ENCODE assay signal across 17 mouse cellular contexts in the genomic region with DNA sequence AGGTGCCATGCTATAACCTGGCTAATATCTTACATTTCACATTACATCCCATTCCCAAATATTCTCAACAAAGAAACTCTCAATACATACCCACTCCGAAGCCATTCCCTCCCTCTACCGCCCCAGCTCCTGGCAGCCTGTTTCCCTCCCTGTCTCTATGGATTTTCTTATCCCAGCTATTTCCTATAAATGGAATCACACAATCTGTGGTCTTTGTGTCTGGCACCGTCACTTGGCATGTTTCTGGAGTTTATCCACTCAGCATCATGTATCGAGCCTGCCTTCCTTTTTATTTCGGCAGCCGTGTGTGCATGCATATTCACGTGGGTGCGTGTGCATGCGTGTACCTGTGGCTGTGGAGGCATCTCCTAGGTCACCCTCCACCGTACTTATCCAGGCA. TPM values are rescaled to one million over a fixed set of nuclear protein-coding genes. Genes with fewer than 3 reads are reported as not detected.
A peak's percentile ranks its signal among the peaks of the same experiment; 100 is the strongest.
DNase-seq lines count a peak whose midpoint lies in the region; ATAC-seq lines count a peak whose summit lies in the region.
"Had no signal": no experiment of that assay in that cellular context is flagged by ENCODE, and none has a peak within 500 bp of the region (broad histone marks: within the 10 kb centered on the region; RNA-seq: fewer than 3 reads in every experiment).

No protein-coding gene starts in this region.

- peak; percentile 51 to 70 for DNase-seq in left cerebral cortex, postnatal 14 days (ENCODE audit: low spot score in 2 of 2)
- DNase-seq in left cerebral cortex, postnatal 4 days = no peak
- peak; percentile 22 to 61 for DNase-seq in frontal cortex, postnatal 36 days (ENCODE audit: low spot score in 2 of 2)
- DNase-seq in layer of hippocampus, postnatal 10 days (ENCODE audit: low spot score in 2 of 2) = peak; percentile 23 to 34
- peak; percentile 53 for DNase-seq in right cerebral cortex, postnatal 4 days
- no peak for DNase-seq in heart, postnatal 36 days
- DNase-seq: B cell, adult 2 months; cerebellum, postnatal 10 days; gastrocnemius, postnatal 36 days; kidney, adult 11 months; liver, embryonic 13.5 days; lung, embryonic 14.5 days; lung, postnatal 4 days; thymus, adult 2 months had no signal

- intact Hi-C loops in left cerebral cortex, postnatal 14 days (cut with DNase I) = no loop called here
- intact Hi-C loops in left cerebral cortex, postnatal 4 days (cut with DNase I) = no loop called here
- intact Hi-C loops in heart, postnatal 36 days (cut with DNase I) = no loop called here

- no peak for ATAC-seq in inflammation-experienced regulatory T-cells, adult 6 months
- ATAC-seq: hindbrain, embryonic 16.5 days; midbrain, embryonic 16.5 days had no signal

RNA-seq across cellular contexts. Expression of gene Cyth3, which starts 14.1 kb away (rescaled TPM):
- 10 to 100 TPM; 53.5 to 59.4 TPM for total RNA-seq in left cerebral cortex, postnatal 14 days (2021)
- total RNA-seq in left cerebral cortex, postnatal 4 days (2021) = 100 to 1,000 TPM in 1 of 2 experiments, 10 to 100 TPM in 1; 88.2 to 115 TPM
- 10 to 100 TPM; 52.0 to 65.7 TPM for total RNA-seq in layer of hippocampus, postnatal 10 days (2021)
- 10 to 100 TPM; 11.4 to 41.0 (median 34.9) TPM for polyA plus RNA-seq in inflammation-experienced regulatory T-cells, adult 6 months (2017; shearing (Covaris generic))
- 10 to 100 TPM; 34.7 to 40.7 TPM for total RNA-seq in heart, postnatal 36 days (2021)

Comparison
In these comparisons a context has a peak if more than half of its experiments do, and no peak if none do; other contexts are left out.
1. DNase-seq: peak in left cerebral cortex, postnatal 14 days (2 of 2), frontal cortex, postnatal 36 days (2 of 2), layer of hippocampus, postnatal 10 days (2 of 2) and right cerebral cortex, postnatal 4 days (single experiment); none in left cerebral cortex, postnatal 4 days (single experiment) and heart, postnatal 36 days (0 of 2).